Mouse (Mus musculus) cerebellum, adult 11-12 months (tissue): Measurements from ENCODE around the gene Lin52.

Experiments
- DNase-seq: peaks from one replicate; pipeline ENCODE4 v3.0.0; 2022

The Lin52 gene

GRCm38 (mm10) chr12:84450718-84451646 lies at the start of gene Lin52, which contains the start of gene Aldh6a1:
TSS of gene Lin52 (plus strand) at chr12:84451422.
TSS of gene Aldh6a1 (minus strand) at chr12:84451004.
- DNase-seq = peak; percentile 99

- DNase-seq = no peak
These were observed 48.3 kb upstream of the Lin52 start for GRCm38 (mm10) chr12:84402923-84403322.

- DNase-seq = no peak
These were observed 46.7 kb upstream of the Lin52 start for GRCm38 (mm10) chr12:84404541-84404940.

- DNase-seq = no peak
These were observed 44.0 kb upstream of the Lin52 start for GRCm38 (mm10) chr12:84407259-84407658.

- DNase-seq = peak; percentile 48
These were observed 43.1 kb upstream of the Lin52 start for GRCm38 (mm10) chr12:84407874-84408818.

GRCm38 (mm10) chr12:84408819-84409507 lies 42.3 kb upstream of the Lin52 start, which contains the start of the genes Entpd5 and Bbof1:
TSS of gene Entpd5 (minus strand) at chr12:84409029.
TSS of gene Bbof1 (plus strand) at chr12:84409071.
- peak; percentile 91 for DNase-seq

- peak; percentile 84 for DNase-seq
These were observed 34.2 kb upstream of the Lin52 start, which contains the start of gene Rnf113a2 for GRCm38 (mm10) chr12:84416834-84417604. TSS of gene Rnf113a2 (plus strand) at chr12:84417196.

GRCm38 (mm10) chr12:84417605-84417922 lies 33.7 kb upstream of the Lin52 start:
- no peak for DNase-seq

GRCm38 (mm10) chr12:84423990-84424389 lies 27.2 kb upstream of the Lin52 start:
- no peak for DNase-seq

- no peak for DNase-seq
These were observed 21.4 kb upstream of the Lin52 start for GRCm38 (mm10) chr12:84429825-84430224.

GRCm38 (mm10) chr12:84438697-84439096 lies 12.5 kb upstream of the Lin52 start:
- DNase-seq = no peak

GRCm38 (mm10) chr12:84442526-84442925 lies 8.7 kb upstream of the Lin52 start:
- DNase-seq = no peak

- DNase-seq = no peak
These were observed 3.8 kb upstream of the Lin52 start for GRCm38 (mm10) chr12:84447386-84447785.

GRCm38 (mm10) chr12:84448181-84448580 lies 3.0 kb upstream of the Lin52 start:
- no peak for DNase-seq

- no peak for DNase-seq
These were observed 1.3 kb upstream of the Lin52 start for GRCm38 (mm10) chr12:84449887-84450286.

GRCm38 (mm10) chr12:84450351-84450717 lies 888 bp upstream of the Lin52 start:
- no peak for DNase-seq

GRCm38 (mm10) chr12:84451801-84452200 lies 579 bp downstream of the Lin52 start:
- peak; percentile 29 for DNase-seq

GRCm38 (mm10) chr12:84456911-84457310 lies 5.7 kb downstream of the Lin52 start:
- DNase-seq = no peak

GRCm38 (mm10) chr12:84459845-84460244 lies 8.6 kb downstream of the Lin52 start:
- DNase-seq = no peak

- DNase-seq = no peak
These were observed 10.2 kb downstream of the Lin52 start for GRCm38 (mm10) chr12:84461416-84461815.

GRCm38 (mm10) chr12:84462856-84463255 lies 11.6 kb downstream of the Lin52 start:
- no peak for DNase-seq

- no peak for DNase-seq
These were observed 17.5 kb downstream of the Lin52 start for GRCm38 (mm10) chr12:84468701-84469100.
